Mouse (Mus musculus) gonadal fat pad, adult 2 months (tissue): ENCODE results near the gene Nln. TPM values are rescaled to one million over a fixed set of nuclear protein-coding genes. Genes with fewer than 3 reads are reported as not detected.

Experiments
- DNase-seq: peaks from one replicate; pipeline ENCODE4 v3.0.0-alpha.2; 2012; ENCODE audit warnings: low read depth
- polyA plus RNA-seq: library from polyadenylated mRNA; depleted of rRNA; stranded (reverse); fragments of >200 nt; gene quantifications from 2 replicates; pipeline ENCODE4 v1.2.3, GENCODE M21; 2012

The Nln gene
- polyA plus RNA-seq, 1 experiment, result 14.3 TPM

DNA sequence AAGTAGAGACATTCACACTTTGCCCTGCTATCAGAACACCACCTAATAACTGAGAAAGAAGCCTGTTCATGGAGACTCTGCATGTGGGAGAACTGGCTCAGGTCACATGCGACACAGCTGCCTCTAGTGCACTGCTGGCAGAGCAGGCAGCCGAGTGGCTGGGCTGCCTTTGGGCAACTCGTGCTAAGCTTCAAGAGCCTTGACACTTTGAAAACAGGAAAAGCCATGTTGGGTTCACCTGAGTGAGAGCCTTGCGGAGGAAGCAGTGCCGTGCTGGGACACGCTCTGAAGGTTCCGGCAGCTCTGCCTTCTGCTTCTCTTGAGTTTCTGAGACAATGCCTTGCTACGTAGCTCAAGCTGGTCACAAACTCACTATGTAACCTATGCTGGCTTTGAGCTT, 66.7 kb downstream of the Nln start:
- DNase-seq, result no peak

DNA sequence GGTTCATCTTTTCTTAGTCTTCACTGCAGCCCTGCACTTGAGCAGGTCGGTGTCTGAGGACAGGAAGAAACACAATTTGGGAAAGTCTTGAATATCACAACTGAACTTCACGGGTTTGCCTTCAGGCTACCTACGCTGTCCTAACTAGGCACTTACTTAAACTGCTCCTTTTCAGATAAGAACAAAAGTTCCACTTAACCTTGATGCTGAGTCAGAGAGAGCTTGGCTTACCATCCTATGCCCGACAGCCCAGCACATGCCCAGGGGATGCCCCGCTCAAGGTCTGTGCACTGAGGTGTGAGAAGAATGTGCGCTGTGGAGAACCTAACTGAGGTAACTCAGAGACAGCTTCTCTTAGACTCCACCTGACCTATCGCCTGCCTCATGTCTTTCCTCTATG, 67.9 kb downstream of the Nln start:
- DNase-seq, result no peak

DNA sequence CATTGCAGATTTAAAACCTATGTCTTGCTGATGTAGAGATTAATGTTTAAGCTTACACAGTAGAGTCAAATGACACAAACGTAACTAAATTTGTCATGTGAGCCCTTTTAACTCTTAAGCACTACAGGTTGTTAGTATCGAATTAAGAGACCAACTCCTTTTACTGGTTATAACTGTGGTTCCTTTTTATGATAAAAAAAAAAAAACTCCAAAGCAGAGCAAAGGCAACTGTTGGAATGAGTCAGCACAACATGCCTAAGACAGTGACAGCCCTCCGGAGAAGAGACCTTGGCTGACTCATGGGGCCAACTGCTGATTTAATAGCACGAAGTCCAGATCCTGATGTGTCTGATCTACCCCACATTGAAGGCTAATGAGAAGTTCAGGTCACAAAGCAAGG, 68.5 kb downstream of the Nln start:
- DNase-seq, result no peak

DNA sequence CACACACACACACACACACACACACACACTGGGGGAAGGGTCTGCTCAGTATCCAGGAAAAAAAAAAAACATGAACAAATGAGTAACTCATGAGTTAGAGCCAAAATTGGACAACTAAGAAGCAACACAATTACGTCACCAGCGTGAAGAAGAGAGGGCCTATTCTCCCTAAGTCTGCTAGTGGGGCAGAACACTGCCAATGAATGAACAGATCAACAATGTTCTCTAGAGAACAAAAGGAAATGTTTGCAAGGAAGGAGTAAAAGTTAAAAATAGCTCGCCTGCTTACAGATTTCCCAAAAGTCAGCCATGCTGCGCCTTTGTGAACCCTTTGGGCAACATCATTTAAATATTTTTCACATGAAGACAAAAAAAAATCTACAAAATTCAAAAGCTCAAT, 69.6 kb downstream of the Nln start:
- no peak for DNase-seq

DNA sequence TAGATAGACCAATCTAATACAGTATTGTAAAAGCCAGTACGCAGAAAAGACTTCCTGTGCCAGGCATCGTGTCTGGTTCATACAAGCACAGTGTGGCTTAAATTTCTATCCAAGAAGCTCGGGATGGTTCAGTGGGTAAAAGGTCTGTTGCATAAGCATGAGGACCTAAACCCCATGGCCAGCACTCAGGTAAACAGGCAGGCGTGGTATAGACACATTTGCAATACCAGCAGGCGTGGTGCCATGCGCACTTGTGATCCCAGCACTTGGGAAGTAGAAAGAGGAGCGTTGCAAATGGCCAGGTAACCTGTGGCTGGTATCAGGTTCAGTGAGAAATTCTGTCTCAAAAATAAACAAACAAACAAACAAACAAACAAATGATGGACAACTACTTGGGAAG, 70.5 kb downstream of the Nln start:
- DNase-seq, result no peak

DNA sequence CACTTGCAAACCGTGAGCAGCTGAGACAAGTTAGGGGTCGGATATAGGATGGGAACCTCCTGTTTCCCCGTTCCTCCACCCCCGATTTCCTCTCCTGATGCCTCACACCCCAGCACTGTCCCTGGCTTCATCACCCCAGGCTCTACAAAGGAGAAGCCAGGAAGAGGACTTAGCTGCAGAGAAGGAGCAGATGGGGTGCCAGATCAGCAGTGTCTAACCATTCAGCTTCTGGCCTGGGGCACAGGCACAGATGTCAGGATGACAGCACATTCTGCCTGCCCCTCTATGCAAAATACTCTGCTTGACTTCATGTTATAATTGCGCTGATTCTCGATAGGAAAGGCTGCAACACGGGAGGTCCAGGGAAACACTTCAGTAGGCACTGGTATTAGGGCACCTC, 71.1 kb downstream of the Nln start:
- DNase-seq, result no peak

DNA sequence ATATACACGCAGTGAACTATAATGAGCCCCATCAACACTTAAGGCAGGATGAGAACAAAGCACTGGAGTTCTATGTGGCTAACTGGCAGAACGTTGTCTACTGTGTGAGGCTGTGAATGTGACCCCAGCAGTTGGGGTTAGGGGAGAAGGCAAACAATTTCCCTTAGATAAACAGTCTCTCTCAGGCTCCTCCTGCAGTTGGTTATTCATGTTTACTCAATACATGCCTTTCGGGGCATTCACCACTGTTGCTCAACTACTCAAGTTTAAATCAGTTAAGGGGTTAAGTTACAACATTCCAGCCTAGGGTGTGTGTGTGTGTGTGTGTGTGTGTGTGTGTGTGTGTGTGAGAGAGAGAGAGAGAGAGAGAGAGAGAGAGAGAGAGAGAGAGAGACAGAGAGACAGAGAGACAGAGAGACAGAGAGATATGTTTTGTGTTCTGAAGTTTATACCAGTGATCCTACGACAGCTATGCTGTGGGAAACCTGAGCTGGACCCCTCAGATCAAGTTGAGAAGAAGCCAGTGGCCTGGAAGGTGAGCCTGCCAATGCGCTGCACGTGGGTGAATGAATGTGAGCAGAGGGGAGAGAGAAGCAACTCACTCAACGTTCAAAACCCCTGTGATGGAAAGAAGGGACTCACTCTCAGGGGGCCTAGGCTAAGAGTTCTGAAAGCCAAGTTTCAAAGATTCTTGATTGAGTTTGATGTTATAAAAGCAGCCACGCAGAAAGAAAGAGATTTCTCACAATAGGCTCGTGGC, 71.7 kb downstream of the Nln start:
- DNase-seq, result no peak

DNA sequence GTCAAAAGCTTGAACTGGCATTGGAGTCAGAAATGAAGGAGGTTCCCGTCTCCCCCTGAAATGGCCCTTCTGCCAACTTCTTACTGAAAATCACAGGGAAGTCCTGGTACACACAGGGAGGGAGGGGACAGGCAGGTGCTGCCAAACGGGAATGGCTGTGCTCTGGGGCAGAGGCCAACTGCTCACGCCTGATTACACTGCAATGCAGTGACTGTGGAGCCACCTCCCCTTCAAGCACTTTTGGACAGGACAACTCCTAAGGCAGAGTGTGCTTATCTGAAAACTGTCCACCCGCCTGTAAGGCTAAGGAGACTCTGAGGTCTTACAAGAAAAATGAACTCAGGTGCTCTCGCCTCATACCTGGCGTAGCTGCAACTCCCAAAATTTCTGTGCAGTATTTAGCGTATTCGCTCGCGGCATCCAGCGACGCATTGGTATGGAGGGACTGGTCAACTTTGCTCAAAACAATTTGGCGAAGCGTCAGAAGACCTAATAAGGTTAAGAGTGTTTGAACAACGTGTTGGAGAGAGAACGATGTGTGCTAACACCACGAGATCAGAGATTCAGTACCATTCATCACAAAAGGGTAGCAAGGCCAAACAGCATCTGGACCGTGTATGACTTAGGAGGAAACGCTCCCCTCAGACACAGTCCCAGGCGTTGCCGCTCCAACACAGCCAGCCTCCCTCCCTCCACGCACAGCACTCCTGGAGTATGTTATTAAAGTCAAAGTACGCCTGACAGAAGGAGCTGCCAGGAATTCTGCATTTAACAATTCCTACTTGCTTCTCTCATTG, 72.7 kb downstream of the Nln start:
- DNase-seq, result no peak

DNA sequence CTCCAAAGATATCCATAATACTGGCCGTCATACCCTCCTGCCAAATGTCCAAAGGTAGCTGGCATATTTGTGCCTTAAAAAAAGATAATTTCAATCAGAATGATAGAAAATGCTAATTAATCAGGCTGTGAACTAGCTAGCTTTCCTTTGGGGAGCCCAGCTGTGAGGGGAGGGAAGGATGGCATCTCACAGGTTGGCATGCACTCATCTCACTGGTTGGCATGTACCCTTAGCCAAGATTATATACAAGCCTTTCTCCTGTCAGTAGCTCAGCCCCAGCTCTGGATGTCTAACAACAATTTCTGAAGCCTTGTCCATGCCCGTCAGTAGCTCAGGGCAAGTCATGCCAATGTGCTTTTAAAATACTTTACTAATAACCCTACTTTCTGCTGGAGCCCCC, 73.8 kb downstream of the Nln start:
- DNase-seq, result no peak

DNA sequence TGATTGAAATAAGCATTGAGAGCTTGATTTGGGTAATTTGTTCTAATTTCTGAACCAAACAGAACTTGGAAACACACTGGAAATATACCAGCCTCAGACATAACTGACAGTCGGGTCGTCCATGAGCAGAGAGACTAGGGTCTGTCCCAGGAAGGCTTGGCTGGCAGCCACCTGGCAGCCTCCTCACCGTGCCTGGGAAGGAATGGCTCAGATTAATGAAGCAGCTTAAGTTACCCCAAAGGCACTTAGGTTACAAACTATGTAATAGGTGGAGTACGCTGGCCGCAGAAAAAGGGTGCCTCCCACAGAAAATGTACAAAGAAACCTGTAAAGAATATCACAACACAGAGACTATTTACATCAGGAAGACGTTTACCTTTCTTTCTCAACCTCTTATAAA, 74.6 kb downstream of the Nln start:
- DNase-seq, result no peak

DNA sequence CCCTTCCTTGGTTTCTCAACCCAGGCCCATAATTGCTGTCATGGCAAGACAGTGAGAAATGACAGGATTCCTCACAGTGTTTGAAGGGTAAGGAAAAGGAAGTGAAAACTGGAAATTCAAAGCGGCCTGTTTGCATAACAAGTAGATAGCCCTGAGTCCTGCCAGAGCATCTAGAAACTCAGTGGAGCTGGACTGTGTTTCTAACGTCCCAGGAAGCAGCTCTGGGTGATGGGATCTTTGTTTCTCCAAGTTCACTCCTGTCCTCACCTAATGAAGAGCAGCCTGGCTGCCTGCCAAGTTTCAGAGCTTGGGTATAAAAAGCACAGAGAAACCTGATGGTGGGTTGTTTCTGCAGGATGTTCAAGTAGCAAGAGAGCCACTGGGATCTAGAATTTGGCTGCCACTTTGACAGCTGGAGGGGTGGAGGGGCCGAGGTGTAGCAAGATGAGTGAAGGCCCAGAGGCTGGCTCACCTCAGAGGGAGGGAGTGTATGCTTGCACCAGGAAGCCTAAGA, 76.7 kb downstream of the Nln start:
- DNase-seq, result no peak

DNA sequence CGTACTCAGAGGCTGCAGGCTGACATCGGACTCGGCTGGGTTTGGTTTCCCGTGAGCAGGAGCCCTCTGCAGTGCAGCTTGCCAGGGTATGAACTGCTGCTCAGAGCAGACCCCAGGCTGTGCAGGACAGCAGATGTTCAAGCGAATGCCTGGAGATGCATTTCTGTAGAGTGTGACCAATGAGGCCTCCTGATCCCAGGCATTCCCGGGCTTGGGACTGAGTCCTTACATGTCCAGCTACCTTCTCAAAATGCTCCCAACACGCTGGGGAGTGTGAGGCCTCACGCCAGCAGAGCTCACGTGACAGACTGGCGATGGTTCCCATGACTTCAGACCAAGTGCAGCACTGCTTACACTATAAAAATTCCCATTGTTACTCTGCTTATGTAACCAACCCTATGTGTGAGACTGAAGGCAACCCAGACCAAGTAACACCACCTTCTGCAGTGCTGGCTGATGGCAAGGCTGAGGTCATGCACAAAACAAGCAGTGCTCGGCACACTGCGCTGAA, 77.5 kb downstream of the Nln start:
- DNase-seq, result no peak

DNA sequence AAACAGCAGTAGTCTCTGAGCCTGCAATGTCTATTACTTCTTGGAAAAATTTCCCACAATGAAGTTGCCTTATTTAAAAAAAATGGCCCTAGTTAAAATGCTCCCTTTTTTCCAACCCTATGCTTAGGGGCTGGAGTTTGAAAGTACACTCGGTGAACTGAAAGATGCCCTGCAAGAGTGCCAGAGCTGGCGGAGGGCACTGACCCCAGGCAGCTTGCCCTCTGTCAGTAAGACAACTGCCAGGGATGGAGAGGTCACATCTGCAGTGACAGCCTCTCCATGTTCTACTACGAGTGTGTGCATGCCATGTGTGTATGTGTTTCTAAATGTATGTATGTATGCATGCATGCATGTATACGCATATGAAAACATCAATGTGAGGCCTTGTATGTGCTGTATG, 78.5 kb downstream of the Nln start:
- no peak for DNase-seq

DNA sequence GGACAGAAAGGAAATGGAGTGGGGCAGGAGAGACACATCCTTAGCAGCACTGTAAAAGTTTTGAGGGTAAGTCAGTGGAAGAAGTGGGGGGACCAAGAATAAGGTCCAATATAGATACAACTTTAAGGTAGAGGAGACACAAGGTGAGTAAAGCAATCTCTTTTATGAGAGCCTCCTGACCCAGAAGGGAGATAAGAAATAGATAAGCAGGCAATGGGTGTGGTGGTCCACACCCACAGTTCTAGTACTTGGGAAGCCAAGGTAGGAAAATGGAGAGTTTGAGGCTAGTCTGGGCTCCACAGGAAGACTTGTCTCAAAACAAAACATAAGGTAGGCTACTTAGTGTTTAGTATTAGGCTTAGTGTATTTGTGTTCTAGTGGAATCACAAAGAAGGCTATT, 79.9 kb downstream of the Nln start:
- DNase-seq, result no peak

DNA sequence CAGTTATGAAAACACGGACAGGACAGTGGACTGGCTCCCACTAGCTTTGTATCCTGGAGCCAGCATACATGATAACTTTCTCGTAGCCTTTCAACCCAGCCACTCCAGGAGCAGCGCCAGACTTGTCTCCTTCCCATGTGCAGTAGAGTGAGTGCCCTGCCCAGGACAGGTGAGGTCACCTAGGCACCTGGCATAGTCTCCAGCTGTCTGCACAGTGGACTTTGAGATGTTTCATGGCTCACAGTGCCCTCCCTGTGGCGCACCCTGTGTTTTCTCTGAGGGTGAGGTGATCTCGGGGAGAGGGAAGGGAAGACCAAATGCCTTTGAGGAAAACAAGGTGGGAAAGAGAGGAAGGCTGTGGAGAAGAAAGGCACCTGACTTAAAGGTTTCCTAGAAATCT, 80.3 kb downstream of the Nln start:
- DNase-seq, result no peak

DNA sequence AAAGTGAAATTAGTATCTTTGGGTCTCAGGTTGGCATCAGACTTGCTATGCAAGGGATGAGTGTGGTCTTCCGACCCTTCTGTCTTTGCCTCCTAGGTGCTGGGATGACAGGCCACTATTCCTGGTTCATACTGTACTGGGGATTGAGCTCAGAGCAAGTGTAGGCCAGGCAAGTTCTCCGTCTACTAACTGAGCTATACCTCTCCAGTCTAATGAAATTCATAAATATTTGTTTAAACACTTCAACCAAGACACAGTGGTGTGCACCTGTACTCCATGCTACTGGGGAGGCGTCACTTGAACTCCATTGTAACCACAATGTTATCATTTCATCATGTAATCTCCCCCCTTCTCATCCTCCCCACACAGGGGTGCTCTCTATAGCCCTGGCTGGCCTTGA, 82.9 kb downstream of the Nln start:
- no peak for DNase-seq

DNA sequence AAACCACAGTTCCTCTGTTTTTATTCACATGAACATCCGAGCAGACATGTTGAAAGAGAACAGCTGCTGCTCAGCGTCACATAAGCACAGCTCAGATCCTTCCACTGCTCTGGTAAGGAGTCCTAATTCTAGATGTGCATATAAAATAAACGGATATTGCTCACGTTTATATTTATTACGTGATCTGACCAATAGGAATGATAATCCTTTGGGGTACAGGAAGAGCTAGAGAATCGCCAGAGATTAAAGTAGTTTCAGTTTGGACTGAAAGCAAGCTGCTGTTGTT, 83.8 kb downstream of the Nln start:
- DNase-seq, result no peak

DNA sequence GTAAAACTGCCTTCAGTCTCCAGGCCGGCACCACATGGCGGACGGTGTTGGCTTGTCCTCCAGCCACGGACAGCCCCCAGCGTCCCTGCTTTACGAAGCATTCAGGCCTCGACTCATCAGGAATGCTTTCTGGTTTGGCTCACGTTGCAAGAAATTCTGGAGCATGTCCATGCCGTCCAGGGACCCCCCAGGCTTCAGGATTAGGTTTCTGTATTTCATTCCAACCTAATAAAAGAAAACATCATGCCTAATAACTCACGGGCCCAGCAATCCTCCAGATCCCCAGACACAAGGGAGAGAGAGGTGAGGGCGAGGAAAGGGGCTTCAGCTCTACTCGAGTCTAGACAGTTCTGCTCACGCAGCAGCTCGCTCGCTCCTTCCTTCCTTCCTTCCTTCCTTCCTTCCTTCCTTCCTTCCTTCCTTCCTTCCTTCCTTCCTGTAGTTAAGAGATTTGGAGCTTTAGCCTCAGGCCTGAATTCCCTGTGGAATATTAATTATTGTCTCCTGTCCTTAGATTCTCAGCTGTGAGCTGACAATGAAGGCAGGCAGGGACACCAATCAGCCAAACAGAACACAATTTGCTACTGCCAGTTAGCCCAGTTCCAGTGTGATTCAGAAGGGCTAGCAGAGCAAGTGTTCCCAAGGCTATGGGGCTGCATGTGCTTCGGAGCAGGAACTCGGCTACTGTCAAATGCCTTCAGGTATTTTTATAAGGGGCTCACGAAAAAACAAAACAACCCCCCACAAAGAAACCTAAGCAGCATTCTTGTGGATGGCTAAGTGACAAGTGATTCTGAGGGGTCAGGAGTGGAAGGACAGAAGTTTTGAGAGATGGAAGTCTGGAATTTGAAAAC, 84.3 kb downstream of the Nln start:
- DNase-seq, result no peak

DNA sequence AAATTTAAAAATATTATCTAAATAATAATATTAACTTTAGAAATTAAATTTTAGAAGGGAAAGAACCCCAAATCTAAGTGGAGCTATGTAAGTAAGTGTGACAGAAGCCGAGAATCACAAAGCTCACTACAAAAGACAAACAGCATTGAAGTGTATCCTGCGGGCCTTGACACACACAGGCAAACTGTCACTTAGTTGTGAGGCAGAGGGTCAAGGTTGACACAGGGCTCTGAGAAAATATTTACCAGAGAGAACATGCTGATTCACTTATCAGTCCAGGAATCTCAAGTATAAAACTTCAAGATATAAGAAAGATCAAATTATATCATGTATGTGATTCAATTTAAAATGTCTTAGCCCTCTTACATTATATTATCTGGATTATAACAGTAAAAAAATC, 85.1 kb downstream of the Nln start:
- DNase-seq, result no peak

DNA sequence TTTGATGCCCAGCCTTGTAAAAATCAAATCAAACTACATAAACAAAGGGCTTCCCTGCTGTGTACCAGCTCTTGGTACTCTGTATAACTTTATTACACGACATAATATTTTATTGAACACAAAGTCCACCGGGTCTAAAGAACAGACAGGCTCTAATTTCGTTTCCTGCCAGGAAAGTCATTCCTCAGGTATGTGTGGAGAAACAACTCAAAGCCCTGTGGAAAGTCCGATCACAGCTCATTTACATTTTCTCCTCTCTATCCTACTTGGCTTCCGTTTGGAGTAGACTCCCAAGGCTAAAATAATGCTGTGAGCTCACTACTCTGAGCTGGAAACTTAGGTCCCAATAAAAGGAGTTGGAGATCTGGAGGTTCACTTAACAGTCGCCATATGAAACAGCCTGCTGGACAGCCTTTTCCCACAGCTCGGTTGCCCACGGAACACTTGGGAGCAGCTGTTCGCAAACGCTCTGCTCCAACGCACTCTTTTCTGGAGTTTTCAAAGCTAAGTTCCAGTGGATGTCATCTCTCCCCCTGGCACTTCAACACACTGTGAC, 86.0 kb downstream of the Nln start:
- no peak for DNase-seq

DNA sequence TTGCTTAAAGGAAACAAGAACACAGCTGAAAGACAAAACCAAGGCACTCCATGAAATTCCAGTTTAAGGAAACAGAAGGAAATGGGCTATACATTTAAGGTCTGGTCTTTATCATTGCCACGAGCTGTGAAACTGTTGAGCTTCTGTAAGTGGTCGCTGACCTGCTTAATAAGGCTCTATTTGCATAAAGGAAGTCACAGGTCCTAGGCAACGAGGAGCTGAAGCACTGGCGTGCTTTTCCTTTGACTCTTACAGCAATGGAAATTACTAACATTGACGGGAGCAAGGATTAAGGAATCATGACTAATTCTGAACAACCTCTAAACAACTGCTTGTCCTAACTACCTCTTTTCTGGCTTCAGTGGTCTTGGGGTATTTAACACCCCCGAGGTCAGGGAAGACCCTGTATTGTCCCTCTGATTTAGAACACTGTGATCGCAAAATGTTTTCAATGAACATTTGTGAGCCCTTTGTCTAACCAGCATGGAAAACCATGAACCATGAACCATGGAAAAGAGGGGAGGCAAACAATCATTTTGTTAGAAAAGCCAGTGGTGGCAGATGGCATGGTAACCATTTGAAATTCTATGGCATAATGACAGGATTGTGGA, 90.8 kb downstream of the Nln start:
- no peak for DNase-seq
